Mouse (Mus musculus): ENCODE data around the gene Gm21905. TPM values are rescaled to one million over a fixed set of nuclear protein-coding genes. Genes with fewer than 3 reads are reported as not detected.

The Gm21905 gene
- polyA plus RNA-seq, 1 experiment = not detected

DNA sequence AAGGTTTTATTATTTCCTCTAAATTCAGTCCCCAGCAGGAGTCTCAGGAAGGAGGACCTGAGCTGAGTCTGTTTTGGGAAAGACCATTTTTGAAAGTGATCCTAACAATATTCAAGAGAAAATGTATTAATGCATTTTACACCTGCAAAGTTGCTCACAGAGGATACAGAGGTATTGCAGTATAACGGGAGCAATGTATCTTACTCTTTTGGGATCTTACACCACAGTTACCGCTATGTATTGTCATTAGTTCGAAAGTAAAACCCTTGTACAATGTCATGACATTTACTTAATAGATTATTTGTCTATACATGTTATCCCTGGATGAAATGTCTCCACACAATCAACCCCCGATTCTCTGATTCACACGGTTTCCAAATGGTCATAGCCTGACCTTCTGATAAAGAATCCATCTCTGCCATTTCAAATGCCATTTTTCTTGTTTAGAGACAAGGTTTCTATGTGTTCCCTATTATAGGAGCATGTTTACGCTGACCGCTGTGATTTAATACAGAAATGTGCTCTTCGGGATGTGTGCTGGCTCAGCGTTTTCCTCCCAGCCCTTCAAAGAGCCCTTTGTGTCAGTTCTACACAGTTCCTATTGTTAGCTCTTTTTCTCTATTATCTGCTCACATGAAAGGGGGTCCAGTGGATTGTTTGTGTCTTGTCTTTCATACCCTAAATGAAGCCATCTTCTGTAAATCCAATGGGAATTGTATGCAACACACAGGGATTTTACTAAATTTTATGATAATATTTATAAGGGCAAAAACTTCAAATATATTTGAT, 61.6 kb downstream of the Gm21905 start:
- Histone ChIP-seq H3K4me1 (ENCODE audit: control insufficient read depth, insufficient read depth, low read length) (no peaks in the 10 kb centered on the region; the same call in 1 of the 2 replicates), H3K27ac (ENCODE audit: control insufficient read depth, insufficient read depth, low read depth, low read length, poor library complexity) (no peak overlapping the region)
- WGBS = 92% methylated on average over 9 of the region's 9 CpGs

DNA sequence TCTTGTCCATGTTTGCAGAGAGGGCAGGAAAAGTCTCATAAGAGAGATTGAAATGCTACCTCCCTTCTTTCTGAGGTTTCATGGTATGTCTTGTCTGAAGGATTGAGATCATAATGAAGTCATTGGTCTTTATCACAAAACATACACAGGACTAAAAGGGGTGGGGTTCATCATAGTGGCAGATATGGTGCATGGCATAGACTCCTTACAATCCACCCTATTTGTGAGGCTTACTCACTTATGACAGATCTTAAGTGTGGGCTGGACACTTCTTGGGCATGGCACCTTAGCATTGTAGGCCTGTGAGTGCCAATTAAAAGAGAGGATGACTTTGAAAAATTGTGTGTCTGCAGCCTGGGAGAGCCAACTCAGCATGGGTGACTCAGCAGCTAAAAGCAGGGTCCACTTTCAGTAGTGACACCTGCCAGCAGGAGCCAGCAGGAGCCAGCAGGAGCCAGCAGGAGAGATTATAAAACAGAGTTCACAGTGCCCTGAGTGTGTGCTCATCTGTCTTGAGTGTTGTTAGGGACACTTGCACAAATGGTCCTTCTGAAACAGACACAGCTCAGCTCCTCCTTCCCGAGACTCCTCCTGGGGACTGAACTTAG, 62.6 kb downstream of the Gm21905 start:
- WGBS = 76% methylated on average over 1 of the region's 1 CpGs
- H3K4me3 ChIP-seq (replicated peaks; ENCODE audit: control insufficient read depth, low read depth, low read length) = no peak overlapping the region
- no peaks in the 10 kb centered on the region; the same call in 1 of the 2 replicates for H3K4me1 ChIP-seq (ENCODE audit: control insufficient read depth, insufficient read depth, low read length)
- no peak overlapping the region for H3K27ac ChIP-seq (ENCODE audit: control insufficient read depth, insufficient read depth, low read depth, low read length, poor library complexity)
- TF ChIP-seq POLR2A (IDR thresholded peaks at IDR 0.05; ENCODE audit: borderline replicate concordance, control insufficient read depth, low read depth, low read length) (no peak), CTCF (IDR thresholded peaks at IDR 0.05; ENCODE audit: control insufficient read depth, insufficient read depth, low read length) (no peak)

More for the DNA sequence above, 61.6 kb downstream of the Gm21905 start:
- TF ChIP-seq POLR2A (IDR thresholded peaks at IDR 0.05; ENCODE audit: borderline replicate concordance, control insufficient read depth, low read depth, low read length) (no peak), CTCF (IDR thresholded peaks at IDR 0.05; ENCODE audit: control insufficient read depth, insufficient read depth, low read length) (no peak)
- no peak overlapping the region for H3K4me3 ChIP-seq (replicated peaks; ENCODE audit: control insufficient read depth, low read depth, low read length)

Other genes with a start within 250 kb of the Gm21905 start
- 26.7 and 36.1 TPM in 2 replicates for gene Atp8a1, start 99.0 kb downstream of the Gm21905 start, polyA plus RNA-seq (2011; ENCODE audit: insufficient read depth, insufficient read length, low replicate concordance, missing spikeins)
- not detected in 2 replicates for gene Gm5108, start 4.8 kb downstream of the Gm21905 start, polyA plus RNA-seq (2011; ENCODE audit: insufficient read depth, insufficient read length, low replicate concordance, missing spikeins)
- gene Grxcr1, start 85.4 kb upstream of the Gm21905 start, polyA plus RNA-seq (2011; ENCODE audit: insufficient read depth, insufficient read length, low replicate concordance, missing spikeins) = not detected in 2 replicates

Data from bone marrow, adult 2 months (tissue).